Mouse (Mus musculus) heart, embryonic 13.5 days (tissue): ENCODE measurements around the gene Mrps27. TPM values are rescaled to one million over a fixed set of nuclear protein-coding genes. Genes with fewer than 3 reads are reported as not detected.
"Not testable (repeated sequence)": the region's sequence is repeated elsewhere in the genome, so short reads cannot be mapped to it uniquely, and the experiment has no call there.

Source experiments
- ATAC-seq: fragments of 200-750 bp; cut with Nextera tagmentation; 2 replicates; pipeline ENCODE4 v1.8.0; 2017; ENCODE audit warnings: moderate TSS enrichment; ENCODE audit not compliant: insufficient number of reproducible peaks, low FRiP score, low TSS enrichment; ENCODE audit errors: extremely low read depth
- H3K27ac ChIP-seq: fragments of 300-500 bp; sonication (generic); replicated peaks from 2 replicates; pipeline ENCODE4 v1.5.1; 2015; ENCODE audit warnings: moderate library complexity, mild to moderate bottlenecking, inconsistent platforms
- H3K27me3 ChIP-seq: fragments of 300-500 bp; sonication (generic); replicated peaks from 2 replicates; pipeline ENCODE4 v1.6.1; 2015; ENCODE audit warnings: mild to moderate bottlenecking, inconsistent platforms
- H3K36me3 ChIP-seq: fragments of 300-500 bp; sonication (generic); 2 replicates; pipeline ENCODE4 v1.6.1; 2015; ENCODE audit warnings: mild to moderate bottlenecking, inconsistent platforms
- H3K4me1 ChIP-seq: fragments of 300-500 bp; sonication (generic); 2 replicates; pipeline ENCODE4 v1.6.1; 2015; ENCODE audit warnings: inconsistent platforms
- H3K4me2 ChIP-seq: fragments of 300-500 bp; sonication (generic); 2 replicates; pipeline ENCODE4 v1.6.1; 2015; ENCODE audit warnings: inconsistent platforms, mild to moderate bottlenecking, moderate library complexity
- H3K4me3 ChIP-seq: fragments of 300-500 bp; sonication (generic); 2 replicates; pipeline ENCODE4 v1.5.1; 2015; ENCODE audit warnings: moderate library complexity, mild to moderate bottlenecking, inconsistent platforms
- H3K9ac ChIP-seq: fragments of 300-500 bp; sonication (generic); 2 replicates; pipeline ENCODE4 v1.6.1; 2015; ENCODE audit warnings: inconsistent platforms, mild to moderate bottlenecking, moderate library complexity
- H3K9me3 ChIP-seq: fragments of 300-500 bp; sonication (generic); 2 replicates; pipeline ENCODE4 v1.6.1; 2016; ENCODE audit warnings: inconsistent platforms
- WGBS: fragments of 180-500 bp; shearing (Covaris S2); methylation state at CpG from one replicate; pipeline ENCODE4 v1.1.7; 2015; ENCODE audit warnings: mixed read lengths; 5-methylcytosine and 5-hydroxymethylcytosine counted together
- polyA plus RNA-seq: library from polyadenylated mRNA; unstranded; fragments of >200 nt; fragmentation: Nextera tagmentation; extraction: Ambion mirVana; gene quantifications from 2 replicates; pipeline ENCODE4 v1.2.1, GENCODE M21; 2015

Gene Mrps27
- polyA plus RNA-seq, 1 experiment from 2014 or later: 69.5 TPM

DNA sequence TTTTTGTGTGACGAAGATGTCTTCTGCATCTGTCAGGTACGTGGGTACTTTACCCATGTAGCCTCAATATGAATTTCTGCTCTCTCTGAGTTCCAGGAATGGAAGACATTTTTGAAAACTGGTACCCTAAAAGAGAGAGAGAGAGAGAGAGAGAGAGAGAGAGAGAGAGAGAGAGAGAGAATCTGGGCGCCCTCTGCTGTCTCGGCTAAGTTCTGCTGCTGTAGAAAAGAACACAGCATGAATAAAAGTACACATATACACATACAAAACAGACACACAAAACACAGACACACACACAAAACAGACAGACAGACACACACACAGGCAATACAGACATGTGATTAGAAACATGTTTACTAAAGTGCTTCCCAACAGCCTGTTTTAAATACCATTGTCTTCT is 27.5 kb upstream of the Mrps27 start:
- Histone ChIP-seq H3K27me3 (no peaks in the 10 kb centered on the region), H3K36me3 (peaks cover 31% of the 10 kb centered on the region), H3K4me1 (peaks cover 2% of the 10 kb centered on the region; the same call in 1 of the 2 replicates), H3K9me3 (no peaks in the 10 kb centered on the region), H3K4me3 (no peak overlapping the region), H3K27ac (no peak overlapping the region), H3K4me2 (no peak overlapping the region), H3K9ac (no peak overlapping the region)
- ATAC-seq: no peak
- WGBS: 59% methylated on average over 4 of the region's 4 CpGs

DNA sequence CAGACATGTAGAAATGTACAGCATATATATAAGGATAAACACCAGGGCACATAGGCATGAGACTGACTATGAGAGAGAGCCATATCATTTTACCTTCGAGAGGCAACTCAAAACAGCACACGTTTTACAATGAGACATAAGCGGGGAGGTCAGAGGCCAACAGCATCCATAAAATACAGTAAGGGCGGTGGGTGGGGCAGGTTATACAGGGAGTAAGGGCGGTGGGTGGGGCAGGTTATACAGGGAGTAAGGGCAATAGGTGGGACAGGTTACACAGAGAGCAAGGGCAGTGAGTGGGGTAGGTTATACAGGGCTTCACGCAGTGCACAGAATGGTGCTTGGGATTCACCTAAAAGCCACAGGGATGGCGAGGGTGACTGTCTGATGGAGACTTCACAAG is 24.1 kb upstream of the Mrps27 start:
- Histone ChIP-seq H3K36me3 (peaks cover 61% of the 10 kb centered on the region), H3K4me1 (peaks cover 15% of the 10 kb centered on the region), H3K9ac (no peak overlapping the region), H3K4me2 (no peak overlapping the region), H3K4me3 (no peak overlapping the region), H3K27ac (no peak overlapping the region), H3K27me3 (no peaks in the 10 kb centered on the region), H3K9me3 (no peaks in the 10 kb centered on the region)
- ATAC-seq: no peak
- WGBS: 85% methylated on average over 7 of the region's 7 CpGs

DNA sequence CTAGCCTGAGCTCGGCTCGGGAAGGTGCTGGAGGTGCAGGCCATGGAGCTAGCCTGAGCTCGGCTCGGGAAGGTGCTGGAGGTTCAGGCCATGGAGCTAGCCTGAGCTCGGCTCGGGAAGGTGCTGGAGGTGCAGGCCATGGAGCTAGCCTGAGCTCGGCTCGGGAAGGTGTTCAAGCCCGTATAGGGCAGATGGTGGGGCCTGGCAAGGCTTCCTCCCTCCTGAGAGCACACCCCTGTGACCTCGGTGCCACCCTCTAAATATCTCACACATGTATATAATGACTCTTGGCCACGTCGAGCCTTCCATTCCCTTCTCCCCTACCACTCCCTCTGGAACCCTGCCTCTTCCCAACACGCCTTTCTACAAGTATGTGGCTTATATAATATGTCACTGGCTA is 21.7 kb upstream of the Mrps27 start:
- WGBS: 91% methylated on average over 13 of the region's 13 CpGs
- not testable (repeated sequence) for H3K4me3 ChIP-seq, ATAC-seq, H3K9me3 ChIP-seq, H3K9ac ChIP-seq, H3K27me3 ChIP-seq, H3K4me2 ChIP-seq
- peaks cover 86% of the 10 kb centered on the region for H3K36me3 ChIP-seq
- H3K4me1 ChIP-seq: peaks cover 13% of the 10 kb centered on the region
- H3K27ac ChIP-seq: peak overlapping the region; percentile 29

DNA sequence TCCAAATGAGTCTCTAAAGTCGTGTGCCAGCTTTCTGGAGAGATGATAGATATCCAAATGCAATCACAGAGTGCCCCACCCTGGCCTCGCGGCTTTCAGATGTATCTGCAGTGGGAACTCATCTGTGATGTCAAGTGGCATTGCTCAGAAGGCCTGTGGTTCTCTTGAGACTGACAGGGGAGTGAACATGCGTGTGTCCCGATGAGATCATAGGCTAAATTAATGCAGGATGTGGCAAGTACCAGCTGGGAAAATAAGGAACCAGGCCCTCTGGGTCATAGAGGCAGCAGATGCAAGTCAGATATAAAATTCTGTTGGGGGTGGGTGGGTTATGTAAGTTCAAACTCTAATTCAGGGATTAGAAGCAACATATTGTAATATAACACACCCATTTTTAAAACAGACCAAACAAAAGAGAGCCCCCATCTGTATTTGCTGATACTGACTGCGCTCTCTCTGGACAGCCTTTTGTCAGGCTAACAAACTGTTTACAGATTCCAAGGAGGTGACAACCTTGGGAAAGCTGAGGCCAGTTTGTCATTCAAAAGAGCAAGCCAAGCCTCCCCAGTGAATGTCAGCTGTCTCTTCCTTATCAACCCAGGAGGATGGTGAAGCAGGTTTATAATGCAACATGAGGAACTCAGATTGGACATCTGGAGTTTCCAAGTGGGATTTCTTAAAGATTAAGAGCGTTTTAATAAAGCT is 20.8 kb upstream of the Mrps27 start:
- no peak for ATAC-seq
- H3K9me3 ChIP-seq: no peaks in the 10 kb centered on the region
- peaks cover 94% of the 10 kb centered on the region for H3K36me3 ChIP-seq
- H3K9ac ChIP-seq: no peak overlapping the region
- peak overlapping the region; percentile 29 for H3K27ac ChIP-seq
- 62% methylated on average over 7 of the region's 7 CpGs for WGBS
- H3K4me3 ChIP-seq: no peak overlapping the region
- no peak overlapping the region for H3K4me2 ChIP-seq
- no peaks in the 10 kb centered on the region for H3K27me3 ChIP-seq
- H3K4me1 ChIP-seq: peaks cover 13% of the 10 kb centered on the region

DNA sequence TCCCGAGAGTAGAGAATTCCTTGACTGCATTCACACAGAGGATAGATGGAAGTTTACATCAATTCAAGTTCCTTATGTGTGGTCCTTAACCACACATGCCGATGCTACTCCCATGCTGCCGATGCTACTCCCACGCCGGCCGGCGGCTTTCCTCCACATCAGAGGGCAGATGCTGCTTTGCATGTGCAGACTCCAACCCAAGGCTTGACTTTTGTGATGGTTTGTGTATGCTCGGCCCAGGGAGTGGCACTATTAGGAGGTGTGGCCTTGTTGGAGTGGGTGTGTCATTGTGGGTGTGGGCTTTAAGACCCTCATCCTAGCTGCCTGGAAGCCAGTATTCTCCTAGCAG is 20.3 kb upstream of the Mrps27 start:
- WGBS: 88% methylated on average over 8 of the region's 8 CpGs
- peaks cover 13% of the 10 kb centered on the region for H3K4me1 ChIP-seq
- not testable (repeated sequence) for H3K4me3 ChIP-seq, H3K27me3 ChIP-seq, H3K9ac ChIP-seq, ATAC-seq, H3K9me3 ChIP-seq, H3K27ac ChIP-seq, H3K4me2 ChIP-seq
- H3K36me3 ChIP-seq: peaks cover 95% of the 10 kb centered on the region

DNA sequence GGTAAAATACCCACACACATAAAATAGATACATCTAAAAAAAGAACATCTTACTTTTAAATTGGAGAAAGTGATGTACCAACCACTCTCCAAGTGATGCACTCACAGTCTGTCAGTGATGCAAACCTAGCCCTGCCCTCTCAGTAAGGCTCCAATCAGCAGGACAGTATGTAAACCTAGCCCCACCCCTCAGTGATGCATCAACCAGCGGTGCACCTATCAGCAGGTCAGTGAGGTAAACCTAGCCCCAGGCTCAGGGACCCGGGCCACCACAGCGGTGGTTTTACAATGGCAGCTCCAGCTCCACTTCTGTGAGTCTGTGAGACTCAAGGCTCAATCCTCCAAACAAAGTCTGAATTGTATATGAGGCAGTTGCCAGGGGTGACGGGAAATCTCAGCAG is 13.3 kb upstream of the Mrps27 start:
- no peak overlapping the region for H3K27ac ChIP-seq
- peaks cover 95% of the 10 kb centered on the region for H3K36me3 ChIP-seq
- H3K4me1 ChIP-seq: no peaks in the 10 kb centered on the region
- H3K9me3 ChIP-seq: no peaks in the 10 kb centered on the region
- no peaks in the 10 kb centered on the region for H3K27me3 ChIP-seq
- ATAC-seq: no peak
- no peak overlapping the region for H3K4me2 ChIP-seq
- no peak overlapping the region for H3K4me3 ChIP-seq
- WGBS: 77% methylated on average over 4 of the region's 4 CpGs
- no peak overlapping the region for H3K9ac ChIP-seq

DNA sequence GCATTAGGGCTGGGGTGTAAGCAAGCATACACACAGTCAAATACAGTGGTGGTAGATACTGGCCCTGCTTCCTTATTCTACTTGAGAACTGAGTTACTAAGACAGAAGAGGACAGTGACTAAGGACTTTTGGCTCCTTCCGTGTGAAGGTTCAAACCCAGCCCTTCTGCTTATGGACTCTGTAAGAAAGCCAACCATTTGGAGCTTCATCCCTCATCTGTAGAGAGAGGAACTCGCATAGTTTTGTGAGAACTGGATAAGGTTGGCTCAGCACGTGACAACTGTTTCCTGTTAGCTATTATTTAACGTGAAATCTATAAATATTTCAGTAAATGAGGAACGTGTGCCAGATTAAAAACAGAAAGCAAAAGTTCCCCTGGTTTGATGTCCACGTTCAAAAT is 7.1 kb upstream of the Mrps27 start:
- no peak overlapping the region for H3K9ac ChIP-seq
- H3K9me3 ChIP-seq: no peaks in the 10 kb centered on the region
- H3K36me3 ChIP-seq: peaks cover 96% of the 10 kb centered on the region
- 77% methylated on average over 6 of the region's 6 CpGs for WGBS
- ATAC-seq: no peak
- H3K4me1 ChIP-seq: peaks cover 12% of the 10 kb centered on the region
- H3K27me3 ChIP-seq: no peaks in the 10 kb centered on the region
- H3K4me3 ChIP-seq: no peak overlapping the region
- no peak overlapping the region for H3K4me2 ChIP-seq
- no peak overlapping the region for H3K27ac ChIP-seq

DNA sequence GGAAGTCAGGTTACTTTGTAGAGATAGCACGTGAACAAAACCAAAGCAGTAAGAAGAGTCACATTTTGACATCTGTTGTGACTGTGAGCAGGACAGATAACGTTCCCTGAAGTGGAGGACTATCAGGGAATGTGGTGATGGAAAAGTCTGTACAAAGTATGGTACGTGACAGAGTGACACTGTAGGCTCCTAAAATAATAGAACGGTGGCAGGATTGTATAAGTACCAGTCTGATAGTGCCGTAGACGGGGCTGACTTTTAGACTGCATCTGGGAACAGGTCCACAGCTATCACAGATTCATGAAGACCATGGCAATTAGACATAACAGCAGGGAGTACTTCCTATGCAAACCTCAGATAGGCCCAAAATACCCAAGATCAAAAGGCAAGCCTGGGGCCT is 3.1 kb upstream of the Mrps27 start:
- Histone ChIP-seq H3K27me3 (no peaks in the 10 kb centered on the region), H3K4me2 (no peak overlapping the region), H3K9ac (peak overlapping the region; percentile 6; the same call in 1 of the 2 replicates), H3K4me3 (no peak overlapping the region), H3K36me3 (peaks cover 65% of the 10 kb centered on the region), H3K9me3 (no peaks in the 10 kb centered on the region), H3K4me1 (peaks cover 34% of the 10 kb centered on the region), H3K27ac (peak overlapping the region; percentile 83)
- ATAC-seq: no peak
- WGBS: 41% methylated on average over 6 of the region's 6 CpGs

DNA sequence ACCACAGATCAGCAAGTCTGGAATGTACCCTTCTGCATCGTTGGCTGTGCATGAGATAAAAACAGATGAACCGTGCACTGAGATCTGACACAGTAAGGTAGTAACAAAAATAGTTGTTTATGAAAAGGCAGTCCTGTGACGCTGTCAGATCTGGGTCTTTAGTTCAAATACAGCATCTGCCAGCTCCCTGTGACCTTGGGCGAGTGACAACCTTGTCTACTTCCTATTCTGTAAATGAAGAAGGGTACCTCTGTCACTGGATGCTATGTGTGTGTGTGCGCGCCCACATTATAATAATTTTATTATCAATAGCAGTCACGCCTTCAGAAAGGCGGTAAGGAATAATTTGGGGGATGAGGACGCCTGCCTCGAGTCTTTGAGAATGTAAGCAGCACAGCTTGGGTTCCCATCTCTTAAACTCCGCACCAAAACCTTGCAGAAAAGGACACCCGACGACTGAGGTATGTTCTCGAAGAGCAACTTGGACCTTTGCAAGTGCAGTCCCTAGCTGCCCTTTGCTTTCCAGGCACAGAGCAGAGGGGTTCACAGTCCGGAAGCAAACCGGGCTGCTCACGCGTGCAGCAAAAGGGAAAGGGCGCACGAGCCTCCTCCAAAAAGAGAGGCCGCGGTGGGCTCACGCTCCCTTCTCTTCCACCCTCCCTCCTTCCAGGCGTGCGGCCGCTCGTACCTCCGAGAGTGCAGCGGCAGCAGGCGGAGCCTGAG is 549 bp upstream of the Mrps27 start:
- Histone ChIP-seq H3K4me2 (peak overlapping the region; percentile 86), H3K4me1 (peaks cover 34% of the 10 kb centered on the region), H3K9me3 (no peaks in the 10 kb centered on the region), H3K27me3 (no peaks in the 10 kb centered on the region), H3K9ac (peak overlapping the region; percentile 94), H3K4me3 (peak overlapping the region; percentile 88), H3K36me3 (peaks cover 57% of the 10 kb centered on the region), H3K27ac (peak overlapping the region; percentile 93)
- 2% methylated on average over 30 of the region's 30 CpGs for WGBS
- no peak for ATAC-seq

DNA sequence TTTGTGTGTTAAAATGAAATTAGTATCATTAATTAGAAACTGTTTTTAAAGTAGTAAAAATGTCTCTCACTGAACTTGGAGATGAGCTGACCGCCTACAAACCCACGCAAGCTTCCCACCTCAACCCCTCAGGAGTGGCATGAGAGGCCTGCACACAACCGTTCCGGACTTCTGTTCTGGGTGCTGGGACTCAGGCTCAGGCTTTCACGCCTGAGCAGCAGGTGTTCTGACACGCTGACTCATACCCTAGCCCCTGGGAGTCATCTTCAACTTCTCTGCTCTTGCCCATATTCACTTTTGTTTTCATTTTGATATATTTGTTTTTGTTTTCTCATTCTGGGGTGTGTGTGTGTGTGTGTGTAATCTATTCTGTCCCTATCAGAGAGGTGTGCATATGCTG is 5.4 kb downstream of the Mrps27 start:
- Histone ChIP-seq H3K4me3 (no peak overlapping the region), H3K36me3 (peaks cover 36% of the 10 kb centered on the region), H3K27ac (no peak overlapping the region), H3K4me1 (peaks cover 19% of the 10 kb centered on the region), H3K9ac (no peak overlapping the region), H3K4me2 (no peak overlapping the region), H3K27me3 (no peaks in the 10 kb centered on the region), H3K9me3 (no peaks in the 10 kb centered on the region)
- WGBS: 91% methylated on average over 6 of the region's 6 CpGs
- ATAC-seq: no peak

DNA sequence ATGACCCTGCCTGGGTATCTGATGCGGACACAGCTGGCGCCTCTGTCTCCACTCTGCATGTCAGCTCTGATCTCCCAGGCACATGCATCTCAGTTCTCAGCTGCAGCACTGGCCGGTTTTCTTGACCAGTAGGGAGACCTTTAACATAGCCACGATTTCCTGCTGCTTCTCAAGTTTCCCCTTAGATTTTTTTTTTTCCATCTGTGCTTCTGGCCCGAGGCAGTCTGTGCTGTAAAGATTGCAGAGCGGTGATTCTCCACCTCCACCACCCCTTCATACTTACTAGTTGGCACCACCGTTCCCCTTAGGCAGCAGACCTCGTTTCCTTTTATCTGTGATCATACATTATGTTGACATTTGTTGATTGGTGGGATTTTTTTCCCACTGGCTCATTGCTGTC is 6.6 kb downstream of the Mrps27 start:
- ATAC-seq: no peak
- Histone ChIP-seq H3K4me3 (no peak overlapping the region), H3K27ac (no peak overlapping the region), H3K9ac (no peak overlapping the region; the same call in 1 of the 2 replicates), H3K27me3 (no peaks in the 10 kb centered on the region), H3K4me1 (peaks cover 12% of the 10 kb centered on the region), H3K36me3 (peaks cover 41% of the 10 kb centered on the region), H3K4me2 (no peak overlapping the region), H3K9me3 (no peaks in the 10 kb centered on the region)
- WGBS: 62% methylated on average over 8 of the region's 8 CpGs

DNA sequence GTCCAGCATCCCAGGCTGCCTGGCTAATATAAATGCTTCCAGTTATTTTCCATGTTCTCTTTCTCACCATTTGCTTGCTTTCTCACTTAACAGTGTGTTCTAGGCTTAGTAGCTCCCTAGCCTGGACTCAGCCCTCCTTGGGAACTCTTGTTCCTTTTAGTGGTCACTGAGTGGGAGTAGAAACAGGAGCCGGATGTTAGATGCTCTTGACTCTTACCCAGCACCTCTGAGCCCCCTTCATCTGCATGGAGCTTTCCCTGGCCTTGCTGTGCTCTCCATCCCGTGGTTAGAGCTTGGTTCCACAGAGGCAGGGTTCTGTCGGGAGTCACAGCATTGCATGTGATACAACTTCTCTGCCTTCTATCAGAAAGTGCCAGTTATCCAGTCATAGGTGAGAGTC is 7.0 kb downstream of the Mrps27 start:
- Histone ChIP-seq H3K4me2 (no peak overlapping the region), H3K27ac (no peak overlapping the region), H3K4me3 (no peak overlapping the region), H3K9me3 (no peaks in the 10 kb centered on the region), H3K9ac (no peak overlapping the region), H3K27me3 (no peaks in the 10 kb centered on the region), H3K4me1 (peaks cover 12% of the 10 kb centered on the region), H3K36me3 (peaks cover 42% of the 10 kb centered on the region)
- no peak for ATAC-seq
- WGBS: 76% methylated on average over 3 of the region's 3 CpGs
